Mouse (Mus musculus) heart, embryonic 16.5 days (tissue): ENCODE results near the gene Plekha5. TPM values are rescaled to one million over a fixed set of nuclear protein-coding genes. Genes with fewer than 3 reads are reported as not detected.
A peak's percentile ranks its signal among the peaks of the same experiment; 100 is the strongest.
"Not testable (repeated sequence)": the region's sequence is repeated elsewhere in the genome, so short reads cannot be mapped to it uniquely, and the experiment has no call there.

Experiments
- ATAC-seq: fragments of 200-750 bp; cut with Nextera tagmentation; replicated peaks from 2 replicates; pipeline ENCODE4 v1.8.0; 2017; ENCODE audit warnings: moderate number of reproducible peaks; ENCODE audit not compliant: insufficient read depth, low FRiP score; ENCODE audit errors: extremely low read depth
- H3K27ac ChIP-seq: fragments of 300-500 bp; sonication (generic); 2 replicates; pipeline ENCODE4 v1.5.1; 2014; ENCODE audit warnings: mild to moderate bottlenecking, low read length, control low read depth, moderate library complexity
- H3K27me3 ChIP-seq: fragments of 300-500 bp; sonication (generic); 2 replicates; pipeline ENCODE4 v1.6.1; 2014; ENCODE audit warnings: low read length, mixed read lengths; ENCODE audit not compliant: control insufficient read depth, insufficient read depth
- H3K36me3 ChIP-seq: fragments of 300-500 bp; sonication (generic); 2 replicates; pipeline ENCODE4 v1.6.1; 2014; ENCODE audit not compliant: control insufficient read depth, insufficient read depth
- H3K4me1 ChIP-seq: fragments of 300-500 bp; sonication (generic); 2 replicates; pipeline ENCODE4 v1.6.1; 2014; ENCODE audit warnings: low read length, mixed read lengths; ENCODE audit not compliant: control insufficient read depth, insufficient read depth
- H3K4me2 ChIP-seq: fragments of 300-500 bp; sonication (generic); 2 replicates; pipeline ENCODE4 v1.6.1; 2014; ENCODE audit warnings: low read depth, mild to moderate bottlenecking, control low read depth, low read length
- H3K4me3 ChIP-seq: fragments of 300-500 bp; sonication (generic); 2 replicates; pipeline ENCODE4 v1.5.1; 2014; ENCODE audit warnings: mild to moderate bottlenecking, control low read depth, low read length
- H3K9ac ChIP-seq: fragments of 300-500 bp; sonication (generic); 2 replicates; pipeline ENCODE4 v1.6.1; 2014; ENCODE audit warnings: low read length, control low read depth
- H3K9me3 ChIP-seq: fragments of 300-500 bp; sonication (generic); replicated peaks from 2 replicates; pipeline ENCODE4 v1.6.1; 2016; ENCODE audit warnings: low read length; ENCODE audit not compliant: control insufficient read depth
- WGBS: fragments of 180-500 bp; shearing (Covaris S2); extraction: QIAGEN DNeasy Blood & Tissue Kit; methylation state at CpG from one replicate; pipeline ENCODE4 v1.1.7; 2014; 5-methylcytosine and 5-hydroxymethylcytosine counted together
- polyA plus RNA-seq: library from polyadenylated mRNA; unstranded; fragments of >200 nt; fragmentation: Nextera tagmentation; extraction: Ambion mirVana; gene quantifications from 2 replicates; pipeline ENCODE4 v1.2.1, GENCODE M21; 2015

Gene Plekha5
- polyA plus RNA-seq, 1 experiment from 2014 or later = 27.8 TPM

DNA sequence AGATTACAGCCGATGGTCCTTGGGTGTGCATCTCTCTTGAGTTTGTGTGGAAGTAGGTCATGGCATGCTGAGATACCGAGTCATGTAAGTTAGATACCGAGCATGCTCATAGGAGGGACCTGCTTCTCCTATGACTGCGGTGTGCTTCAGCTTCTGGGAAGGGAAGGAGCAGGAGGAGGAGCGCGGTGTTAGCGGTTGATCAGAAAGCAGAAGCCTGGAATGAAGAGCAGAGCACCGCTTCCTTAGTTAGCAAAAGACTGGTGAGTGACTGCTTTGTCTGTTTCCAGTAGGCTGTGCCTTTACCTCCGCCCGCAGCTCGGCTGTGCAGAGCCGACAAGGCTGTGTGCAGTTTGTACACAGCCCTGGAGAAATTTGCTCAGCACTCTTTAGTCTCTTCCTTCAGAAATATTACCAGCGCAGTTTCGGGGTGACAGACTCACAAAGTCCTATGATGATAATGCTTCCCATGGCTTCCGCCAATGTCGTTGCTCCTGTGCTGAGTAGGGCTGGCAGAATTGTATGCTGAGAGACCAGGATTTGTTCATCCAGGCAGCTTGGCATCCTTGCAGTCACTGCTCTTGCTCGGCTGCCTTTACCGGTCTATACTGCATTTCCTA is 67.2 kb downstream of the Plekha5 start:
- WGBS = 62% methylated on average over 18 of the region's 18 CpGs
- Histone ChIP-seq H3K4me3 (peak overlapping the region; percentile 26), H3K27ac (peak overlapping the region; percentile 56), H3K9me3 (no peaks in the 10 kb centered on the region), H3K4me2 (peak overlapping the region; percentile 57), H3K36me3 (no peaks in the 10 kb centered on the region; the same call in 1 of the 2 replicates), H3K4me1 (peaks cover 19% of the 10 kb centered on the region), H3K9ac (peak overlapping the region; percentile 59), H3K27me3 (no peaks in the 10 kb centered on the region)
- ATAC-seq = peak; percentile 49; the same call in 1 of the 2 replicates

DNA sequence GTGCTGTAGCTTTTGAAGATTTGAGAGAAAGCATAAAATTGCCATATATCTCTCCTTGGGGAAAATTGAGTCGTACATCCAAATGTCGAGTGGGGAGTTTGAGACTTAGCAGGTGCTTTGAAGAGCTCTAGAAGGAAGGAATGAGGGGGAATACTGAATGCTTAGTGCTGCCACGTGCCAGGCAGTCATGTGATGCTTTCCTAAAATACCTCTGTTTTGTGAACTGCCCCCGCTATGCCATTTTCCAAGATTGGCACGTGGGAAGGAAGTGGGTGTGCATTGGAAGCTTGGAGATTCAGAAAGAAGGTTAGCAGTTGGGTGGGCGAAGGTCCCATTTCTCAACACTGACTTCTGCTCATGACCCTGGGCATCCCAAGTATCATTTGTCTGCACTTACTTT is 68.2 kb downstream of the Plekha5 start:
- no peak for ATAC-seq
- H3K27ac ChIP-seq = no peak overlapping the region
- H3K4me3 ChIP-seq = no peak overlapping the region
- peaks cover 16% of the 10 kb centered on the region for H3K4me1 ChIP-seq
- no peak overlapping the region for H3K9ac ChIP-seq
- no peak overlapping the region for H3K4me2 ChIP-seq
- no peaks in the 10 kb centered on the region for H3K9me3 ChIP-seq
- no peaks in the 10 kb centered on the region for H3K27me3 ChIP-seq
- no peaks in the 10 kb centered on the region; the same call in 1 of the 2 replicates for H3K36me3 ChIP-seq
- WGBS = 36% methylated on average over 6 of the region's 6 CpGs

DNA sequence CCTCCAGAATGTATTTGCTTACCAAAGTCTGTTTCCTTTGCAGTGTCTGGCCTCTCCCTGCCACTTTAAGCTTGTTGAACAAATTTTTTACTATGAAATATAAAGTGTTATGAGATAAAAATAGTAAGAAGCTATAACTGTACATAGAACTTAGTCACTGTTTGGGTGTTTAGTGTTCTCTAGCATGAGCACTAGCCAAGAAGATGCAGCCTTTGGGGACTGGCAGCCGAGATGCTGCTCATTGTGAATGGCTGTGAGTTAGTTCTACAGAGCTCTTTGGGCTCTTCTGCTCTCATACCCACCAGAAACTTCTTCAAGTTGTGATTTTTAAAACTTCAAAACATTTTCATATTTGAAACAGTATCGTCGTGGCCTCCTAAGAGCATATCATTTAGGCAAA is 74.2 kb downstream of the Plekha5 start:
- Histone ChIP-seq H3K9ac (no peak overlapping the region), H3K36me3 (no peaks in the 10 kb centered on the region; the same call in 1 of the 2 replicates), H3K4me1 (peaks cover 7% of the 10 kb centered on the region), H3K27ac (no peak overlapping the region), H3K9me3 (no peaks in the 10 kb centered on the region), H3K27me3 (no peaks in the 10 kb centered on the region), H3K4me2 (no peak overlapping the region), H3K4me3 (no peak overlapping the region)
- ATAC-seq = no peak
- WGBS = 75% methylated on average over 3 of the region's 3 CpGs

DNA sequence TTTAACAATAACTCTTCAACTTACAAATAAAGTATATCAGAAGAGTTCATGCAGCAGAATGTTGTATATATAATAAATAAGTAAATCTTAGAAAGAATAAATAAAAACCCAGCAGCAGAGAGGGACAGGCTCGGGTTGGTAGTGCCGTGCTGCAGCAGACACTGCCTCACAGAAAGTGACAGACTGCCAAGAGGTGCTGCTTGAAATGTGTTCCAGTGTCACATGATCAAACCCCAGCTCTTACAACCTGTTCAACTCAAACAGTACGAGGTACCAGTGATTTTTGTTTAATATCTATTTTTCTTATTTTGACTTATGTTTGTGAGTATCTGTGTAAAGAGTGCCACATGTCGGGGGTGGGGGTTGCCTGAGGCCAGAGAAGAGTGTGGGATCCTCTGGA is 75.1 kb downstream of the Plekha5 start:
- no peaks in the 10 kb centered on the region for H3K9me3 ChIP-seq
- H3K9ac ChIP-seq = no peak overlapping the region
- peaks cover 7% of the 10 kb centered on the region for H3K4me1 ChIP-seq
- H3K27me3 ChIP-seq = no peaks in the 10 kb centered on the region
- no peak overlapping the region for H3K4me3 ChIP-seq
- no peaks in the 10 kb centered on the region; the same call in 1 of the 2 replicates for H3K36me3 ChIP-seq
- ATAC-seq = no peak
- no peak overlapping the region for H3K4me2 ChIP-seq
- no peak overlapping the region for H3K27ac ChIP-seq
- WGBS = 46% methylated on average over 4 of the region's 4 CpGs

DNA sequence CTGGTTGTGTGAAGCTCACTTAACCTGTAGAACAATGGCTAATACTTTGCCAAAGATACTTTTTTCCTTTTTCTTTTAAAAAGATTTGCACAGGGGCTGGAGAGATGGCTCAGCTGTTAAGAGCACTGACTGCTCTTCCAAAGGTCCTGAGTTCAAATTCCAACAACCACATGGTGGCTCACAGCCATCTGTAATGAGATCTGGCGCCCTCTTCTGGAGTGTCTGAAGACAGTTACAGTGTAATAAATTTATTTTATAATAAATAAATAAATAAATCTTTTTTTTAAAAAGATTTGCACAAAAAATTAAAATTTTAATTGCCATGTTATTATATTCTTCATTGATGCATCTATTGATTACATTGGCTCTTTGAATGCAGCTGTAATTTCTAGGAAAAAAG is 77.0 kb downstream of the Plekha5 start:
- not testable (repeated sequence) for H3K27me3 ChIP-seq, ATAC-seq, H3K9ac ChIP-seq, H3K4me1 ChIP-seq, H3K36me3 ChIP-seq, H3K4me2 ChIP-seq, H3K9me3 ChIP-seq, H3K4me3 ChIP-seq, H3K27ac ChIP-seq
- WGBS = 51% methylated on average over 1 of the region's 1 CpGs

DNA sequence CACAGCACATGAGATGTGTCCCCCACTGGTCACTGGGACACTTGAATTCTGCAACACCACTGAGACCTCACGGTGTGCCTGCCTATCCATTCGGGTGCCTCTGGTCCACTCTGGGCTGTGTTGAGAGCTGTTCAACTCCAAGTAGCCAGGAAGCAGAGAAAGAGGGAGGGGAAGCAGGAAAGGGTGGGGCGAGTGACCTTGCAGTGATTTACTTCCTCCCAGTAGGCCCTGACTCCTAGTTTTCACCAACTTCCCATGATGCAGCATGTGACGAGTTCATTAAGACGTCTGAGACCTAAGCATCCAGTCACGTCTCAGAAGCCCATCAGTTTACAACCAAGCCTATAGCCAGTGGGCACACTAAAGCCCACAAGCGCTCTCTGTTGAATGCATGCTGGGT is 78.0 kb downstream of the Plekha5 start:
- Histone ChIP-seq H3K9me3 (no peaks in the 10 kb centered on the region), H3K27me3 (no peaks in the 10 kb centered on the region), H3K9ac (no peak overlapping the region), H3K4me1 (peaks cover 7% of the 10 kb centered on the region), H3K4me2 (no peak overlapping the region), H3K27ac (no peak overlapping the region), H3K4me3 (no peak overlapping the region), H3K36me3 (no peaks in the 10 kb centered on the region)
- WGBS = 75% methylated on average over 7 of the region's 7 CpGs
- no peak for ATAC-seq

DNA sequence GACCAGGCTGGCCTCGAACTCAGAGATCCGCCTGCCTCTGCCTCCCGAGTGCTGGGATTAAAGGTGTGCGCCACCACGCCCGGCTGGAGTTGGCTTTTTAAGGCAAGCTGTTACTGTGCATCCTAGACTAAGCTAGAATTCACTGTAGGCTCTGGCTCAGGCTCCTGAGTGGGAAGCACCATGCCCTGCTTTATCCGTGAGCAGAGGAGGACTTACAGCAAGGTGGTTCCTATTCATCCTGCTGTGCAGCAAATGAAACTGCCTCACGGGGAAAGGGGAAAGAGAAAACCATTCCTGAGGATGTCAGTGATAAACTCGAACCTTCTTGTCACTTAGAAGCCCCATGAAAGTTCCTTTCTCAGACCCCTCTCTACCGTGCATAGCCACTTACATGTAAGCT is 80.9 kb downstream of the Plekha5 start:
- WGBS = 83% methylated on average over 8 of the region's 10 CpGs
- Histone ChIP-seq H3K27me3 (no peaks in the 10 kb centered on the region), H3K4me3 (no peak overlapping the region), H3K27ac (no peak overlapping the region), H3K4me1 (peaks cover 8% of the 10 kb centered on the region), H3K9ac (no peak overlapping the region), H3K4me2 (no peak overlapping the region), H3K9me3 (no peaks in the 10 kb centered on the region), H3K36me3 (no peaks in the 10 kb centered on the region)
- no peak for ATAC-seq

DNA sequence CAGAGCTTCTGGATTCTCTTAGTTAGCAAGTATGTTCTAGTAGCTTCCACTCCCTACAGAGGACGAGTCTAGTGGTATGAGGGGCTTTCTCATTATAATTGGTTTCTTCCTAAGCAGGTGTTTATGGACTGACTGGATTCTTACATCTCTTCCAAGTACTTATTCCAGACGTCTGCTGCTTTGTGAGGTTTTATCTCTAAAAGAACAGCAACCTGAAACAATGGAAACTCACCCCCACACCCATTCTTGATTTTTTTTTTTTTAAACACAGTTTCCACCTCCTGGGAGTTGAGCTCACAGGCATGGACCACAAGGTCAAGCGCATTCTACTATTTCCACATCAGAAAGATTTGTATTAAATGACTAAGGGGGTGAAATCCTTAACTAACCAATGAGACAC is 83.8 kb downstream of the Plekha5 start:
- ATAC-seq = no peak
- Histone ChIP-seq H3K4me2 (no peak overlapping the region), H3K4me1 (peaks cover 10% of the 10 kb centered on the region), H3K27ac (no peak overlapping the region), H3K36me3 (no peaks in the 10 kb centered on the region), H3K27me3 (no peaks in the 10 kb centered on the region), H3K9ac (no peak overlapping the region), H3K9me3 (no peaks in the 10 kb centered on the region), H3K4me3 (no peak overlapping the region)
- WGBS = 50% methylated on average over 3 of the region's 3 CpGs

DNA sequence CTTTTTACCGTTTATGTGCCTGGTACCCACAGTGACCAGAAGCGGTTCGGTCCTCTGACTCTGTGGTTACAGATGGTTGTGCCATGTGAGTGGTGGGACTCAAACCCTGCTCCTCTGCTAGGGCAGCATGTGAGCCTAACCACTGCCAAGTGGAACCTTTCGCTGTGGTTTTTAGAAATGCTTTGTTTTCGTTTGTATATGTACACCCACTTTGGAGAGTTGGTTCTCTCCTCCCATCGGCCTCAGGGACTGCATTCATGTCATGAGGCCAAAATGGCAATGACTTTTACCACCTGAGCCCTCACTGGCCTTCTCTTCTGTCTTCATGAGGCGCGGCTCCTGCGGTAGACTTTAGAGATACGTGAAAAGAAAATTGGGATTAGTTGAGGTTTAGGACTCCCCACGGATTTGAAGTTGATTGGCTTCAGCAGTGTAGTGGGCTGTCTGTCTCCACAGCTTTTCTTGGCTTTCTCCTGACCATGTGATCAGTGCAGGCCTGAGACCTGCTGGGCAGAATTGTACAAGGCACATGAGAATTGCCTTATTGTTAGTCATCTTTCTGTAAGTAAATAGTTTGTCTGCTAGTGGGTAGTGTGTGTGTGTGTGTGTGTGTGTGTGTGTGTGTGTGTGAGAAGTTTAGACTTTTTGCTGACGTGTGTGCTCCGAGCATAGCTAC is 84.8 kb downstream of the Plekha5 start:
- Histone ChIP-seq H3K9ac (no peak overlapping the region), H3K27ac (no peak overlapping the region), H3K36me3 (no peaks in the 10 kb centered on the region), H3K9me3 (no peaks in the 10 kb centered on the region), H3K27me3 (no peaks in the 10 kb centered on the region), H3K4me2 (no peak overlapping the region), H3K4me1 (peaks cover 10% of the 10 kb centered on the region), H3K4me3 (no peak overlapping the region)
- no peak for ATAC-seq
- WGBS = 84% methylated on average over 13 of the region's 13 CpGs
